Mouse (Mus musculus): ENCODE results near the gene Vmn1r170.
"Not testable (repeated sequence)": the region's sequence is repeated elsewhere in the genome, so short reads cannot be mapped to it uniquely, and the experiment has no call there.

Vmn1r170 gene

DNA sequence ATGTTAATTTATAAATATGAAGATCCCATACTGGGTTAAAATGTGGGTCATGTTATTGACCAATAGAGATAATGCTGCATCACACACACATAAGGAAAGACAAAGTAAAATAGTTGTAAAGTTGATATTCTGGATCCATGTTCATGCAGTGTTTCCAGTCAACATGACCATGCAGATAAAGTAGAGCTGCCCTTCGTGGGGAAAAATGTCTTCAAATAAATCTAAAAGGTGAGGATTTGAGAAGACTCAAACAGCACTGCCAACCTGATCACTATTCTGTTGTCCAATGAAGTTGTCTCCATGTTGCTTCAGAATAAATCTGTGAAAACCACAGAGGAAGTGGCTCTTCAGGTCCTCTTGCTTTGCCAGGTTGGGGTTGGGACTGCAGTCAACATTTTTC is at the start of gene Vmn1r170:
Gene Vmn1r170, plus strand, starts transcription at position 301 of the 400 bp plus-strand sequence.
- DNase-seq: not testable (repeated sequence)

DNA sequence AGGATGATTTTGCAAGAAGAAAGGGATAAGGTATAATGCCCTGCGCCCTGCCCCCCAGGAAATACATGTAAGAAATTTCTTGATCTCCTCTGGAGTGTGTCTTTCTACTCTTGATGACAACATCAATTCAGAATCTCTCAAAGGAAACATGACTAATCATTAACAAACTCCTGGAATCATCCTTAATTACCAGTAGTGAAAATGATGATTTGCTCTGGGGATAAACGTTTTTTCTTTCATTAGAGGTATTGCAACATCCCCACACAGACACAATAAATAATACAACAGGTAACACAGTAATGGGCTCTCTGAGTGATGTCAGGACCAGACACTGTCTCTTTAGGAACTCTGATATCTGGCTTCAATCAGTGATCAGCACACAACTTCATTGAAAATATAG is 30.7 kb upstream of the Vmn1r170 start, which contains the start of gene Vmn1r169:
Gene Vmn1r169, plus strand, starts transcription at position 301 of the 400 bp plus-strand sequence.
- not testable (repeated sequence) for DNase-seq

DNA sequence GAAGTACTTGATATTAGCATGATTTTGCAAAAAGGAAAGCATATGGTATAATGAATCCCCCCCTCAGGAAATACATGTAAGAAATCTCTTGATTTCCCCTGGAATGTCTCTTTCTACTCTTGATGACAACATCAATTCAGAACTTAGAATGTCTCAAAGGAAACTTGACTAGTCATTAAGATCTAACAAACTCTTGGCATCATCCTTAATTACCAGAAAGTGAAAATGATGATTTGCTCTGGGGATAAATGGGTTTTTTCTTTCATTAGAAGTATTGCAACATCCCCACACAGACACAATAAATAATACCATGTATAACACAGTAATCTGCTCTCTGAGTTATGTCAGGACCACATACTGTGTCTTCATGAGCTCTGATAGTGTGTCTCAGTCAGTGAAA is 24.4 kb downstream of the Vmn1r170 start, which contains the start of gene Vmn1r171:
Gene Vmn1r171, plus strand, starts transcription at position 301 of the 400 bp plus-strand sequence.
- no peak for DNase-seq
